Mouse (Mus musculus) stomach, embryonic 16.5 days (tissue): Measurements from ENCODE around the gene Acyp1. TPM values are rescaled to one million over a fixed set of nuclear protein-coding genes. Genes with fewer than 3 reads are reported as not detected.

Experiments
- ATAC-seq: fragments of 200-750 bp; cut with Nextera tagmentation; 2 replicates; pipeline ENCODE4 v1.8.0; 2017; ENCODE audit warnings: moderate number of reproducible peaks, moderate TSS enrichment; ENCODE audit not compliant: insufficient read depth, low FRiP score
- H3K27ac ChIP-seq: fragments of 300-500 bp; sonication (generic); 2 replicates; pipeline ENCODE4 v1.5.1; 2014; ENCODE audit warnings: low read length
- H3K27me3 ChIP-seq: fragments of 300-500 bp; sonication (generic); 2 replicates; pipeline ENCODE4 v1.6.1; 2014; ENCODE audit warnings: low read length, control low read depth, mixed read lengths; ENCODE audit not compliant: control insufficient read depth, insufficient read depth
- H3K36me3 ChIP-seq: fragments of 300-500 bp; sonication (generic); 2 replicates; pipeline ENCODE4 v1.6.1; 2014; ENCODE audit warnings: low read length; ENCODE audit not compliant: control insufficient read depth, insufficient read depth
- H3K4me1 ChIP-seq: fragments of 300-500 bp; sonication (generic); 2 replicates; pipeline ENCODE4 v1.6.1; 2014; ENCODE audit warnings: low read length, control low read depth, mixed read lengths; ENCODE audit not compliant: control insufficient read depth, insufficient read depth
- H3K4me2 ChIP-seq: fragments of 300-500 bp; sonication (generic); 2 replicates; pipeline ENCODE4 v1.6.1; 2014; ENCODE audit warnings: low read depth, low read length, mixed read lengths
- H3K4me3 ChIP-seq: fragments of 300-500 bp; sonication (generic); replicated peaks from 2 replicates; pipeline ENCODE4 v1.5.1; 2014; ENCODE audit warnings: mild to moderate bottlenecking, low read length
- H3K9ac ChIP-seq: fragments of 300-500 bp; sonication (generic); 2 replicates; pipeline ENCODE4 v1.6.1; 2014; ENCODE audit warnings: low read length
- H3K9me3 ChIP-seq: fragments of 300-500 bp; sonication (generic); replicated peaks from 2 replicates; pipeline ENCODE4 v1.6.1; 2016; ENCODE audit warnings: low read length, control low read depth; ENCODE audit not compliant: control insufficient read depth
- WGBS: fragments of 180-500 bp; shearing (Covaris S2); extraction: QIAGEN DNeasy Blood & Tissue Kit; methylation state at CpG from one replicate; pipeline ENCODE4 v1.1.7; 2014; 5-methylcytosine and 5-hydroxymethylcytosine counted together
- polyA plus RNA-seq: library from polyadenylated mRNA; unstranded; fragments of >200 nt; fragmentation: Nextera tagmentation; extraction: Ambion mirVana; gene quantifications from 2 replicates; pipeline ENCODE4 v1.2.1, GENCODE M21; 2015

The Acyp1 gene
- polyA plus RNA-seq = 39.5 and 50.6 TPM in 2 replicates

- Histone ChIP-seq H3K9ac (peak within 1 kb of the TSS; percentile 74), H3K36me3 (no peaks in the 10 kb centered on the region), H3K9me3 (no peaks in the 10 kb centered on the region), H3K4me1 (peaks cover 11% of the 10 kb centered on the region; the same call in 1 of the 2 replicates), H3K4me3 (peak within 1 kb of the TSS; percentile 55), H3K27ac (peak within 1 kb of the TSS; percentile 83), H3K27me3 (no peaks in the 10 kb centered on the region), H3K4me2 (peak within 1 kb of the TSS; percentile 72)
- ATAC-seq = peak; percentile 51; the same call in 1 of the 2 replicates
- WGBS = 8% methylated on average over 21 of the region's 21 CpGs
Observed at GRCm38 (mm10) chr12:85287809-85288485, at the start of gene Acyp1. Acyp1 (minus strand) TSS chr12:85288438.

- Histone ChIP-seq H3K27ac (no peak overlapping the region), H3K36me3 (peaks cover 4% of the 10 kb centered on the region; the same call in 1 of the 2 replicates), H3K4me2 (peak overlapping the region; percentile 76), H3K4me3 (peak overlapping the region; percentile 98), H3K27me3 (no peaks in the 10 kb centered on the region), H3K9me3 (no peaks in the 10 kb centered on the region), H3K4me1 (peaks cover 20% of the 10 kb centered on the region), H3K9ac (no peak overlapping the region)
- WGBS = 72% methylated on average over 6 of the region's 6 CpGs
- ATAC-seq = no peak
Observed at GRCm38 (mm10) chr12:85337567-85338311, 49.5 kb upstream of the Acyp1 start.

- H3K27me3 ChIP-seq = no peaks in the 10 kb centered on the region
- 78% methylated on average over 7 of the region's 7 CpGs for WGBS
- H3K4me2 ChIP-seq = no peak overlapping the region
- peaks cover 27% of the 10 kb centered on the region for H3K36me3 ChIP-seq
- no peak for ATAC-seq
- H3K27ac ChIP-seq = no peak overlapping the region
- no peaks in the 10 kb centered on the region for H3K4me1 ChIP-seq
- H3K9ac ChIP-seq = no peak overlapping the region
- H3K4me3 ChIP-seq = no peak overlapping the region
- no peaks in the 10 kb centered on the region for H3K9me3 ChIP-seq
Observed at GRCm38 (mm10) chr12:85330153-85330552, 41.9 kb upstream of the Acyp1 start.

- H3K27ac ChIP-seq = no peak overlapping the region
- peaks cover 6% of the 10 kb centered on the region for H3K4me1 ChIP-seq
- no peaks in the 10 kb centered on the region for H3K27me3 ChIP-seq
- H3K9ac ChIP-seq = no peak overlapping the region
- peaks cover 28% of the 10 kb centered on the region for H3K36me3 ChIP-seq
- WGBS = 82% methylated on average over 3 of the region's 3 CpGs
- no peak for ATAC-seq
- no peaks in the 10 kb centered on the region for H3K9me3 ChIP-seq
- H3K4me2 ChIP-seq = no peak overlapping the region
- no peak overlapping the region for H3K4me3 ChIP-seq
Observed at GRCm38 (mm10) chr12:85308651-85309050, 20.4 kb upstream of the Acyp1 start.

GRCm38 (mm10) chr12:85305247-85305892, 17.1 kb upstream of the Acyp1 start:
- Histone ChIP-seq H3K4me1 (peaks cover 6% of the 10 kb centered on the region), H3K27ac (peak overlapping the region; percentile 67), H3K4me3 (peak overlapping the region; percentile 14), H3K27me3 (no peaks in the 10 kb centered on the region), H3K4me2 (0 out of 2 replicates have a peak overlapping the region, but pooled peaks have one; percentile 19), H3K9me3 (no peaks in the 10 kb centered on the region), H3K9ac (peak overlapping the region; percentile 65), H3K36me3 (peaks cover 30% of the 10 kb centered on the region; the same call in 1 of the 2 replicates)
- ATAC-seq = peak; percentile 70; the same call in 1 of the 2 replicates
- WGBS = 38% methylated on average over 16 of the region's 16 CpGs

- Histone ChIP-seq H3K27me3 (no peaks in the 10 kb centered on the region), H3K9me3 (no peaks in the 10 kb centered on the region), H3K4me1 (peaks cover 6% of the 10 kb centered on the region), H3K36me3 (peaks cover 34% of the 10 kb centered on the region; the same call in 1 of the 2 replicates), H3K4me3 (no peak overlapping the region), H3K27ac (no peak overlapping the region; the same call in 1 of the 2 replicates), H3K4me2 (no peak overlapping the region), H3K9ac (no peak overlapping the region)
- WGBS = 65% methylated on average over 4 of the region's 4 CpGs
- no peak for ATAC-seq
Observed at GRCm38 (mm10) chr12:85304725-85305124, 16.5 kb upstream of the Acyp1 start.

- no peak overlapping the region for H3K4me2 ChIP-seq
- no peaks in the 10 kb centered on the region for H3K27me3 ChIP-seq
- no peak for ATAC-seq
- no peak overlapping the region for H3K9ac ChIP-seq
- no peak overlapping the region for H3K4me3 ChIP-seq
- no peaks in the 10 kb centered on the region for H3K9me3 ChIP-seq
- 51% methylated on average over 2 of the region's 2 CpGs for WGBS
- no peak overlapping the region for H3K27ac ChIP-seq
- peaks cover 13% of the 10 kb centered on the region for H3K4me1 ChIP-seq
- peaks cover 24% of the 10 kb centered on the region; the same call in 1 of the 2 replicates for H3K36me3 ChIP-seq
Observed at GRCm38 (mm10) chr12:85303256-85303655, 15.0 kb upstream of the Acyp1 start.

- H3K4me2 ChIP-seq = no peak overlapping the region
- H3K9me3 ChIP-seq = peaks cover 8% of the 10 kb centered on the region; the same call in 1 of the 2 replicates
- H3K27ac ChIP-seq = peak overlapping the region; percentile 43; the same call in 1 of the 2 replicates
- no peak overlapping the region for H3K9ac ChIP-seq
- peaks cover 14% of the 10 kb centered on the region; the same call in 1 of the 2 replicates for H3K36me3 ChIP-seq
- peaks cover 16% of the 10 kb centered on the region for H3K4me1 ChIP-seq
- H3K4me3 ChIP-seq = no peak overlapping the region
- 67% methylated on average over 1 of the region's 1 CpGs for WGBS
- H3K27me3 ChIP-seq = no peaks in the 10 kb centered on the region
- no peak for ATAC-seq
Observed at GRCm38 (mm10) chr12:85298835-85299180, 10.6 kb upstream of the Acyp1 start.
